Mouse (Mus musculus) hindbrain, embryonic 15.5 days (tissue): Measurements from ENCODE around the gene Olfr485. TPM values are rescaled to one million over a fixed set of nuclear protein-coding genes. Genes with fewer than 3 reads are reported as not detected.

Experiments used
- polyA plus RNA-seq: library from polyadenylated mRNA; unstranded; fragments of >200 nt; fragmentation: Nextera tagmentation; extraction: Ambion mirVana; gene quantifications from 2 replicates; pipeline ENCODE4 v1.2.1, GENCODE M21; 2015

Gene Olfr485
- polyA plus RNA-seq, 1 experiment from 2014 or later: not detected

Other genes with a start within 250 kb of the Olfr485 start
- not detected in 2 replicates for gene Olfr473, start 229.4 kb downstream of the Olfr485 start, polyA plus RNA-seq
- not detected in 2 replicates for gene Olfr474, start 205.2 kb downstream of the Olfr485 start, polyA plus RNA-seq
- not detected in 2 replicates for gene Olfr476, start 195.1 kb downstream of the Olfr485 start, polyA plus RNA-seq
- gene Olfr477, start 173.2 kb downstream of the Olfr485 start, polyA plus RNA-seq: not detected in 2 replicates
- gene Olfr478, start 125.9 kb downstream of the Olfr485 start, polyA plus RNA-seq: not detected in 2 replicates
- not detected in 2 replicates for gene Olfr479, start 109.2 kb downstream of the Olfr485 start, polyA plus RNA-seq
- not detected in 2 replicates for gene Olfr480, start 92.5 kb downstream of the Olfr485 start, polyA plus RNA-seq
- gene Olfr481, start 80.0 kb downstream of the Olfr485 start, polyA plus RNA-seq: not detected in 2 replicates
- 0.07 TPM in 1 of 2 replicates, not detected in the other for gene Olfr482, start 62.3 kb downstream of the Olfr485 start, polyA plus RNA-seq
- gene Olfr483, start 59.0 kb downstream of the Olfr485 start, polyA plus RNA-seq: not detected in 2 replicates
- gene Olfr484, start 32.4 kb downstream of the Olfr485 start, polyA plus RNA-seq: not detected in 2 replicates
- gene Olfr486, start 12.9 kb upstream of the Olfr485 start, polyA plus RNA-seq: not detected in 2 replicates
- gene Olfr487, start 54.8 kb upstream of the Olfr485 start, polyA plus RNA-seq: not detected in 2 replicates
- not detected in 2 replicates for gene Olfr488, start 98.5 kb upstream of the Olfr485 start, polyA plus RNA-seq
- gene Olfr490, start 129.1 kb upstream of the Olfr485 start, polyA plus RNA-seq: not detected in 2 replicates
- not detected in 2 replicates for gene Olfr491, start 153.6 kb upstream of the Olfr485 start, polyA plus RNA-seq
- not detected in 2 replicates for gene Olfr492, start 163.8 kb upstream of the Olfr485 start, polyA plus RNA-seq
- gene Olfr493, start 187.1 kb upstream of the Olfr485 start, polyA plus RNA-seq: not detected in 2 replicates
- gene Olfr494, start 205.5 kb upstream of the Olfr485 start, polyA plus RNA-seq: not detected in 2 replicates
- gene Olfr495, start 233.3 kb upstream of the Olfr485 start, polyA plus RNA-seq: not detected in 2 replicates